Mouse (Mus musculus) forebrain, embryonic 14.5 days (tissue): ENCODE measurements around the gene Pex7. TPM values are rescaled to one million over a fixed set of nuclear protein-coding genes. Genes with fewer than 3 reads are reported as not detected.
A peak's percentile ranks its signal among the peaks of the same experiment; 100 is the strongest.

Source experiments
- ATAC-seq: fragments of 200-750 bp; cut with Nextera tagmentation; 2 replicates; pipeline ENCODE4 v1.8.0; 2017; ENCODE audit warnings: mild to moderate bottlenecking, moderate library complexity
- DNase-seq: peaks from one replicate; pipeline ENCODE4 v3.0.0-alpha.2; 2015; ENCODE audit warnings: low spot score
- H3K27ac ChIP-seq: fragments of 300-500 bp; sonication (generic); 2 replicates; pipeline ENCODE4 v1.5.1; 2014; ENCODE audit warnings: low read depth, mild to moderate bottlenecking, control low read depth, low read length, moderate library complexity
- H3K27me3 ChIP-seq: fragments of 300-500 bp; sonication (generic); replicated peaks from 2 replicates; pipeline ENCODE4 v1.6.1; 2014; ENCODE audit warnings: low read length, control low read depth, mixed read lengths; ENCODE audit not compliant: control insufficient read depth, insufficient read depth
- H3K36me3 ChIP-seq: fragments of 300-500 bp; sonication (generic); 2 replicates; pipeline ENCODE4 v1.6.1; 2014; ENCODE audit warnings: low read length, control low read depth; ENCODE audit not compliant: control insufficient read depth, insufficient read depth
- H3K4me1 ChIP-seq: fragments of 300-500 bp; sonication (generic); 2 replicates; pipeline ENCODE4 v1.6.1; 2014; ENCODE audit warnings: antibody characterized with exemption, low read length, control low read depth; ENCODE audit not compliant: control insufficient read depth, insufficient read depth
- H3K4me2 ChIP-seq: fragments of 300-500 bp; sonication (generic); 2 replicates; pipeline ENCODE4 v1.6.1; 2014; ENCODE audit warnings: mild to moderate bottlenecking, control low read depth, low read length
- H3K4me3 ChIP-seq: fragments of 300-500 bp; sonication (generic); 2 replicates; pipeline ENCODE4 v1.5.1; 2014; ENCODE audit warnings: low read depth, low read length, control low read depth
- H3K9ac ChIP-seq: fragments of 300-500 bp; sonication (generic); 2 replicates; pipeline ENCODE4 v1.6.1; 2014; ENCODE audit warnings: mild to moderate bottlenecking, low read length, control low read depth, moderate library complexity
- H3K9me3 ChIP-seq: fragments of 300-500 bp; sonication (generic); replicated peaks from 2 replicates; pipeline ENCODE4 v1.6.1; 2016; ENCODE audit warnings: low read length, control low read depth, mixed read lengths; ENCODE audit not compliant: control insufficient read depth
- WGBS: fragments of 180-500 bp; shearing (Covaris S2); extraction: QIAGEN DNeasy Blood & Tissue Kit; methylation state at CpG from one replicate; pipeline ENCODE4 v1.1.7; 2014; 5-methylcytosine and 5-hydroxymethylcytosine counted together
- polyA plus RNA-seq: library from polyadenylated mRNA; unstranded; fragments of >200 nt; fragmentation: Nextera tagmentation; extraction: Ambion mirVana; gene quantifications from 2 replicates; pipeline ENCODE4 v1.2.1, GENCODE M21; 2014

Pex7 gene
- polyA plus RNA-seq, 1 experiment from 2014 or later = 29.8 TPM

DNA sequence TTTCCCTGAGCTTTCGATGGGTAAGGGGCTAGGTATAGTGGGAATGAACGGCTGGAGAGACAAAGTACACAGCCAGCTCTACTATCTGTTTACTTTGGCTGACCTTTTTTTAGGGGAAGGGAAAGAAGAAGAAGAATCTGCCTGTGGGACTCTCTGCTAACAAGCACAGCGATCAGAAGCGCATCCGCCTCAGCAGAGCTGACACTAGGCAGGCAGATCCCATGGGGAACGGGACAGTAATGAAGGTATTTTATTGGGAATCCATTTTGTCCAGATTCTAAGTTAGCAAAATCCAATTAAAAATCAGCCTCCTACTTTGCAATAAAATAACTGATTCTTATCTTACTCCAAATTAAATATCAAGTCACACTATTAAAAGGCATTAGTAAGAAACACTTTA is 28.3 kb downstream of the Pex7 start:
- Histone ChIP-seq H3K27me3 (no peaks in the 10 kb centered on the region), H3K9me3 (no peaks in the 10 kb centered on the region), H3K27ac (no peak overlapping the region), H3K36me3 (0 out of 2 replicates have a peak, but pooled peaks cover 2% of the 10 kb centered on the region), H3K9ac (no peak overlapping the region), H3K4me3 (no peak overlapping the region), H3K4me2 (no peak overlapping the region), H3K4me1 (no peaks in the 10 kb centered on the region; the same call in 1 of the 2 replicates)
- WGBS = 87% methylated on average over 6 of the region's 6 CpGs
- no peak for DNase-seq
- ATAC-seq = no peak

DNA sequence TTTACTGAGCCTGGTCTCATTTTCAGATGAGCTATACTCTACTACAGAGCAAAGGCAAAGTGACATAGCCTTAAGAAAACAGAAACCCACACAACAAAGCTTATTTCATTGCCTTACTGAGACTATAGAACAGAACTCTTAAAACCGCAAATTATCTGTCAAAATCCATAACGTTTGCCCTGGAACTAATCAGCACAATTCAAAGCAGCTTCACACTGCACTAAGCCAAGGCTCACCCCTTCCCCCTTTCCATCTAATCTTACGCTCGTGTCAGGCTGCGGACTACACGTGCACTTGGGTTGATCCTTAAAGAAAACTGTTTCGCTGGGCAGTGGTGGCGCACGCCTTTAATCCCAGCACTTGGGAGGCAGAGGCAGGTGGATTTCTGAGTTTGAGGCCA is 29.8 kb downstream of the Pex7 start:
- Histone ChIP-seq H3K4me2 (no peak overlapping the region), H3K9ac (no peak overlapping the region), H3K36me3 (no peaks in the 10 kb centered on the region), H3K9me3 (no peaks in the 10 kb centered on the region), H3K4me3 (no peak overlapping the region), H3K27me3 (no peaks in the 10 kb centered on the region), H3K4me1 (no peaks in the 10 kb centered on the region; the same call in 1 of the 2 replicates), H3K27ac (no peak overlapping the region)
- no peak for ATAC-seq
- DNase-seq = no peak
- WGBS = 88% methylated on average over 9 of the region's 9 CpGs

DNA sequence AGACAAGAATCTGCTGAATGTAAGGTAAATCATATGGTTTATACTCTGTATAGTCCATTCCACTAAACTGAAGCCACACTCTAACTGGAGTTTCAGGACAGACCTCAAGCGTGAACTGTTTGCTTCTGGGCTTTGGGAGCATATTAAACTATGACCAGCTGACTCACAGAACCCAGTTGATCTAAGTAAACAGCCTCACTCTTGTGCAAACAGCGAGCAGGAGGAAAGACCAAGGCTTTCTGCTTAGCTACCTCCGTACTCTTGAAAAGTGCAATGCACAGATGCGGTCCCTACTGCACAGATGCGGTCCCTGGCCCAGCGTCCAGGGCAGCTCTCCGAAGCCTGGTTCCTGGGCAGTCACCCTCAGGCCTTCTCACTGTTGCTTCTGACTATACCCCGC is 30.2 kb downstream of the Pex7 start:
- H3K9me3 ChIP-seq = no peaks in the 10 kb centered on the region
- H3K4me1 ChIP-seq = no peaks in the 10 kb centered on the region; the same call in 1 of the 2 replicates
- H3K4me3 ChIP-seq = no peak overlapping the region
- no peak for DNase-seq
- no peak overlapping the region for H3K27ac ChIP-seq
- H3K27me3 ChIP-seq = no peaks in the 10 kb centered on the region
- H3K4me2 ChIP-seq = no peak overlapping the region
- no peak for ATAC-seq
- no peak overlapping the region for H3K9ac ChIP-seq
- no peaks in the 10 kb centered on the region for H3K36me3 ChIP-seq
- 91% methylated on average over 8 of the region's 8 CpGs for WGBS

DNA sequence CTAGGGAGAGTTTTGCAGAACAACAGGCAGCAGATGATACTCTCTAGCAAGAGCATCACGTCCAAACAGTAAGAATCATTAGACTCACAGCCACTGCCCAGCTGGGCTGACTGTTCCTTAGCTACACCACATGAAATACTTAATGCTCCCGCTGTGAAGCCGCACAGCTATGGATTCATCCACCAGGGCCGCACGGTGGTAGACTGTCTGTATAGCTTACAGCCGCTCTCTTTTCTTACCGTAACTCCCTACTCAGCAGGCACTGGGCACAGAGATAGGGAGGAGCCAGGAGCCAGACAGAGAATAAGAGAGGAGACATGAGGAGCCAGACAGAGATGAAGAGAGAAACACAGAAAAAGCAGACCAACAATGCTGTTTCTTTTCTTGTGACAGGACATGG is 30.8 kb downstream of the Pex7 start:
- peak; percentile 19 for DNase-seq
- H3K4me3 ChIP-seq = no peak overlapping the region
- H3K4me1 ChIP-seq = no peaks in the 10 kb centered on the region; the same call in 1 of the 2 replicates
- H3K36me3 ChIP-seq = no peaks in the 10 kb centered on the region
- H3K27me3 ChIP-seq = no peaks in the 10 kb centered on the region
- H3K9ac ChIP-seq = no peak overlapping the region
- no peak overlapping the region for H3K27ac ChIP-seq
- WGBS = 40% methylated on average over 7 of the region's 7 CpGs
- H3K9me3 ChIP-seq = no peaks in the 10 kb centered on the region
- no peak for ATAC-seq
- H3K4me2 ChIP-seq = no peak overlapping the region

DNA sequence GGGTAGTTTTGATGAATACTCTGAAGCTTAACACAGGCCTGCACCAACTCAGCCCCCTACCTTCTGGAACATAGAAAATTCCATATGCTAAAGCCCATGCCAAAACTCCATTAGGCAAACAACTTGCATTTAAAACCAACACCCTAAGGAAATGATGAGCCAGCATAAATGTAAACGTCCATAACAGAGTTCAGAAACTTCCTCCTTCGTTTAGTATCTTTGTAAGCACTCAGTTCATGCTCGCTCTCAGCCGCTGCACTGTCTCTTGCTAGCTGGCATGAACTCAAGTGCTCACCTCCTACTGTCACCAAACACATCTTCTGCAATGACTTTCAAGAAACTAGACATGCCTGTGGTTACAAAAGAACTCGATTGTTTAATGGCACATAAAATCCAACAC is 32.1 kb downstream of the Pex7 start:
- Histone ChIP-seq H3K4me3 (no peak overlapping the region), H3K27ac (no peak overlapping the region), H3K36me3 (no peaks in the 10 kb centered on the region), H3K9ac (no peak overlapping the region), H3K9me3 (no peaks in the 10 kb centered on the region), H3K4me2 (no peak overlapping the region), H3K4me1 (no peaks in the 10 kb centered on the region; the same call in 1 of the 2 replicates), H3K27me3 (no peaks in the 10 kb centered on the region)
- 91% methylated on average over 5 of the region's 5 CpGs for WGBS
- DNase-seq (no peak), ATAC-seq (no peak)

DNA sequence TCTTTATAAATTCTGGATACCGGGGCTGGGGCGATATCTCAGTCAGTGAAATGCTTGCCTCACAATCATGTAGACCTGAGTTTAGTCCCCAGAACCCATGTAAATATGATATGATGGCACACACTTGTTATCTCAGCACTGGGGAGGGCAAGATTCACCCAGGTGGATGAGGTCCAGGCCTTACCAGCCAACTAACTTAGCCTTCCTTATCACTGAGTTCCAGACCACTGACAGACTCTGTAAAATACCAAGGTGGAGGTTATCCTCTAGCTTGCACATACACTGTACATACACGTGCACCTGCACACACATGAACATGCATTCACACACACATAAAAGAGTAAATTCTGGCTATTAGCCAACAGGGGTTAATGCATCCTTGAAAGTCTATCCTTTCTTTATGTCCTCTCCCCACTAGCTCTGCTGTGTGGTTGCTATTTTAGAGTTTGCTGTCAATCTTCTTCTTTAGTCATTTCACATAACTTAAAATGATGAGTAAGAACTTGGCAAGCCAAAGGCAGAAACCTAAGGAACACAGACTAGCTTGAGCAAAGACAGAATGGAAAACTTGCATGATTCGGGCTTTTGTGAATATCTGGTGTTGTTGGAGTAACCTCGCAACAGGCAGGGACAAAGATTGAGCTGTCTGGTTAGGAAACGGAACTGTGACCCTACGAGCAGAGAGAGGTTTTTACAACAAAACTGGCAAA is 51.7 kb downstream of the Pex7 start:
- Histone ChIP-seq H3K9me3 (no peaks in the 10 kb centered on the region), H3K36me3 (no peaks in the 10 kb centered on the region), H3K4me3 (no peak overlapping the region), H3K4me2 (no peak overlapping the region), H3K4me1 (peaks cover 4% of the 10 kb centered on the region), H3K27ac (no peak overlapping the region), H3K27me3 (peaks cover 20% of the 10 kb centered on the region), H3K9ac (no peak overlapping the region)
- 90% methylated on average over 7 of the region's 7 CpGs for WGBS
- ATAC-seq = no peak
- no peak for DNase-seq

DNA sequence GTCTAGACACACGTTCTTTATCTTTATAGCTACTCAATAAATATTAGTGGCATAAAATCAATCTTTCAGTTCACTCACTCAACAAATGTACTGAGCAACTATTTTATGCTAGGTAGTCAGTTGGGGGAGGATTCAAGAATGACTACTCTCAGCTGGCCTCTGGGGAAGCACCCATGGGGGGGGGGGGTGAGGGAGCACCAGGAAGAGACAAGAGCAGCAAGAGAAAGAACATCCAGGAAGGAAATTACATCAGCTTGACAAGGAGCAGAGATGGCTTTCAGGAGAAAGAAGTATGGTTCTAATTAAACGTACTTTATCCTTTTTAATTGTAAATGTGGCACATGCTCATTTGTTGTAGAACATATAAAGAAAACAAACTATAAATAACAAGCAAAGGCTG is 53.9 kb downstream of the Pex7 start:
- ATAC-seq = no peak
- Histone ChIP-seq H3K9me3 (no peaks in the 10 kb centered on the region), H3K27ac (no peak overlapping the region), H3K9ac (no peak overlapping the region), H3K4me3 (no peak overlapping the region), H3K27me3 (peaks cover 40% of the 10 kb centered on the region), H3K4me1 (peaks cover 10% of the 10 kb centered on the region), H3K36me3 (no peaks in the 10 kb centered on the region), H3K4me2 (no peak overlapping the region)
- WGBS = 84% methylated on average over 2 of the region's 2 CpGs
- DNase-seq = no peak

DNA sequence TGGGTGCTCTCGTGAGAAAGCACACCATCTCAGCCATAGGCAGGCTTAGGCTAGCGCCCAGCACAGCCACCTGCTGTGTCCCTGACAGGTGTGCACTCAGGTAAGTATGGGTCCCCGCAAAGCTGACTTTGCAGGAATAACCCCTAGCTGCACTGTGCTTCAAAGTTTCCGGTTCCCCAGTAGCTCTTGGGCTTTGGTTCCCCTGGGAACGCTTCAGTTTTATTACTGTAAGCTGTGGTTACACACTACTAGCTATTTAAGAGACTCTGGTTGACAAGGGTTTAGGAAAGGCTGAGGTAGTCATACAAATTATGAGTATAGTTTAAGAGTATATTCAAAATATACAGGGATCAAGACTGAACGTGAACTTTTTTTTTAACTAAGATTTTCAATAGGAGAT is 54.7 kb downstream of the Pex7 start:
- Histone ChIP-seq H3K36me3 (no peaks in the 10 kb centered on the region), H3K27me3 (peaks cover 45% of the 10 kb centered on the region), H3K4me3 (no peak overlapping the region), H3K27ac (no peak overlapping the region), H3K9me3 (no peaks in the 10 kb centered on the region), H3K4me1 (peaks cover 10% of the 10 kb centered on the region), H3K4me2 (no peak overlapping the region), H3K9ac (no peak overlapping the region)
- 34% methylated on average over 6 of the region's 6 CpGs for WGBS
- ATAC-seq = no peak
- DNase-seq = no peak

DNA sequence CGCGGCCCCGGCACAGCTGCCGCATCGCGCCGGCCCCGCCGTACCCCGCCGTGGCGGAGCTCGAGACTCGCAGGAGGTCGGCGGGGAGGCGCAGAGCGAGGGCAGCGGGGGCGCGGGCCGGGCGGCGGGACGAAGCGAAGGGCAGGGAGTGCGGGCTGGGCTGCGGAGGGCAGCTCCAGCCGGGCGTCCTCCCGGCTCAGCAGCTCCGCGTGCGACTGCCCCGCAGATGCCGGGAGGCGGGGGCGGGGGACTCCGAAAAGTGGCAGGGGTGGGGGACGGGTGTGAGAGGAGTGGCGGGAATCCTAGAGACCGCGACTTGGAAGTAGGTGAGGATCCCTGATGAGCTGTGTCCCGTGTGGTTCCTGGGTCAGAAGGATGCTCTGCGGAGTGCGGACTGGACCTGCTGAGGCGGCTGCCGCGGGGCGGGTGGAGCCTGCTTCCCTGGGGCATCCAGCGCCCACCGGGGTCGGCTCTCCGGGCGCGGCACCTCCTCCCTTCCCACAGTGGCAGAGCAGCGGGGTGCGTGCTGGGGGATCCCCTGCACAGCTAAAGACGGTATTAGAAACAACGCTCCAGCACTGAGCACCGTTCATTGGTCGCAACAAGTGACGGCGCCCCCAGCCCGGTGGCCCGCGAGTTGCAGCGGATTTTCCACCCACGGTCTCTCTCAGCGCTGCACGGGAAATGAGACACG is 56.3 kb downstream of the Pex7 start, which contains the start of gene Slc35d3:
TSS of gene Slc35d3 (minus strand) at position 462 of the 694 bp plus-strand sequence.
- DNase-seq = peak; percentile 50
- under 1% methylated on average over 69 of the region's 72 CpGs for WGBS
- Histone ChIP-seq H3K4me1 (peaks cover 10% of the 10 kb centered on the region), H3K4me3 (peak within 1 kb of the TSS; percentile 56), H3K9me3 (no peaks in the 10 kb centered on the region), H3K4me2 (peak within 1 kb of the TSS; percentile 100), H3K9ac (peak within 1 kb of the TSS; percentile 59), H3K27me3 (peaks cover 47% of the 10 kb centered on the region), H3K36me3 (no peaks in the 10 kb centered on the region), H3K27ac (no peak within 1 kb of the TSS)
- peak; percentile 60 for ATAC-seq
